Mouse (Mus musculus) adrenal gland, postnatal 36 days (tissue): ENCODE measurements around the gene Dda1. TPM values are rescaled to one million over a fixed set of nuclear protein-coding genes. Genes with fewer than 3 reads are reported as not detected.

Source experiments
- total RNA-seq, 2 experiments: library from RNA; stranded (reverse); gene quantifications; 2 replicates each; pipeline ENCODE4 v1.2.3; 2021

Dda1 gene
- total RNA-seq, 2 experiments from 2014 or later = 57.7 to 62.3 TPM

Other genes starting within 250 kb of the Dda1 start
- gene Myo9b, start 196.5 kb upstream of the Dda1 start, total RNA-seq = 10 to 100 TPM; 32.0 to 41.0 TPM
- 10 to 100 TPM; 13.5 to 16.5 TPM for gene Haus8, start 196.3 kb upstream of the Dda1 start, total RNA-seq
- gene Use1, start 102.4 kb upstream of the Dda1 start, total RNA-seq = 100 to 1,000 TPM; 192 to 200 TPM
- gene Ocel1, start 97.9 kb upstream of the Dda1 start, total RNA-seq = 10 to 100 TPM; 16.6 to 22.1 TPM
- 10 to 100 TPM; 69.8 to 71.8 TPM for gene Nr2f6, start 87.2 kb upstream of the Dda1 start, total RNA-seq
- 10 to 100 TPM; 12.7 to 20.6 TPM for gene Ushbp1, start 73.4 kb upstream of the Dda1 start, total RNA-seq
- 100 to 1,000 TPM in 1 of 2 experiments, 10 to 100 TPM in 1; 90.6 to 102 TPM for gene Babam1, start 72.3 kb upstream of the Dda1 start, total RNA-seq
- gene Ankle1, start 63.2 kb upstream of the Dda1 start, total RNA-seq = 1 to 10 TPM; 1.1 to 1.4 TPM
- 10 to 100 TPM; 56.6 to 81.2 TPM for gene Abhd8, start 5.5 kb upstream of the Dda1 start, total RNA-seq
- gene Mrpl34, start 4.2 kb upstream of the Dda1 start, total RNA-seq = 100 to 1,000 TPM in 1 of 2 experiments, 10 to 100 TPM in 1; 91.9 to 111 TPM
- 10 to 100 TPM; 14.0 to 15.1 TPM for gene Ano8, start 16.8 kb downstream of the Dda1 start, total RNA-seq
- gene Gtpbp3, start 18.9 kb downstream of the Dda1 start, total RNA-seq = 10 to 100 TPM; 22.5 to 23.1 TPM
- gene Plvap, start 42.6 kb downstream of the Dda1 start, total RNA-seq = 100 to 1,000 TPM; 200 to 203 TPM
- gene Ccdc194, start 56.5 kb downstream of the Dda1 start, total RNA-seq = not detected
- 10 to 100 TPM; 65.6 to 87.4 TPM for gene Bst2, start 68.3 kb downstream of the Dda1 start, total RNA-seq
- gene Mvb12a, start 73.7 kb downstream of the Dda1 start, total RNA-seq = 10 to 100 TPM; 65.8 to 78.6 TPM
- 1 to 10 TPM; 3.5 to 7.7 TPM for gene Tmem221, start 89.7 kb downstream of the Dda1 start, total RNA-seq
- gene Nxnl1, start 97.4 kb downstream of the Dda1 start, total RNA-seq = 1 to 10 TPM in 1 of 2 experiments, under 1 TPM in 1; 0.73 to 1.7 TPM
- 100 to 1,000 TPM; 177 to 245 TPM for gene Slc27a1, start 99.7 kb downstream of the Dda1 start, total RNA-seq
- 100 to 1,000 TPM; 137 to 165 TPM for gene Pgls, start 123.0 kb downstream of the Dda1 start, total RNA-seq
- gene Fam129c, start 128.4 kb downstream of the Dda1 start, total RNA-seq = 1 to 10 TPM; 1.8 to 3.7 TPM
- 10 to 100 TPM; 57.4 to 61.8 TPM for gene Colgalt1, start 141.8 kb downstream of the Dda1 start, total RNA-seq
- gene Unc13a, start 202.6 kb downstream of the Dda1 start, total RNA-seq = 1 to 10 TPM; 4.6 to 7.3 TPM
- 10 to 100 TPM; 11.3 to 13.0 TPM for gene Jak3, start 207.1 kb downstream of the Dda1 start, total RNA-seq
- 1 to 10 TPM; 4.0 to 4.7 TPM for gene Insl3, start 220.0 kb downstream of the Dda1 start, total RNA-seq
- gene B3gnt3, start 232.6 kb downstream of the Dda1 start, total RNA-seq = 1 to 10 TPM; 4.0 to 4.5 TPM